Mouse (Mus musculus): ENCODE results near the gene Hip1r. TPM values are rescaled to one million over a fixed set of nuclear protein-coding genes. Genes with fewer than 3 reads are reported as not detected.
A peak's percentile ranks its signal among the peaks of the same experiment; 100 is the strongest.

The Hip1r gene
- polyA plus RNA-seq, 2 experiments, result 7.2 to 7.6 TPM

GRCm38 (mm10) chr5:123997811-123998210 lies 24.4 kb downstream of the Hip1r start:
- Histone ChIP-seq H3K4me2 (ENCODE audit: low read depth) (no peak overlapping the region), H3K4me3 (ENCODE audit: insufficient read depth in 1 of 2, low read depth in 2 of 2, low read length in 2 of 2) (no peak overlapping the region), H3K27ac (no peak overlapping the region), H3K9ac (replicated peaks) (no peak overlapping the region), H3K27me3 (ENCODE audit: control insufficient read depth, insufficient read depth, low read length) (no peaks in the 10 kb centered on the region), H3K9me3 (ENCODE audit: control insufficient read depth, low read length) (no peaks in the 10 kb centered on the region), H3K36me3 (replicated peaks; ENCODE audit: control insufficient read depth, insufficient read depth, low read depth) (no peaks in the 10 kb centered on the region), H3K4me1 (replicated peaks; ENCODE audit: control insufficient read depth in 2 of 2, insufficient read depth in 2 of 2, low read length in 1 of 2) (no peaks in the 10 kb centered on the region)
- ATAC-seq (ENCODE audit: insufficient read depth) (no peak), DNase-seq (ENCODE audit: low read depth in 3 of 3, low spot score in 3 of 3) (no peak)
- TF ChIP-seq EP300 (IDR thresholded peaks at IDR 0.05; ENCODE audit: low read depth) (no peak), CTCF (IDR thresholded peaks at IDR 0.05; ENCODE audit: low read depth) (no peak)
- 87% methylated on average over 15 of the region's 16 CpGs for WGBS (ENCODE audit: insufficient replicate concordance)

GRCm38 (mm10) chr5:123998370-123998769 lies 24.9 kb downstream of the Hip1r start:
- DNase-seq (ENCODE audit: low read depth in 3 of 3, low spot score in 3 of 3), result no peak
- H3K9me3 ChIP-seq (ENCODE audit: control insufficient read depth, low read length), result no peaks in the 10 kb centered on the region
- no peak; the same call in 1 of the 2 replicates for ATAC-seq (ENCODE audit: insufficient read depth)
- TF ChIP-seq EP300 (IDR thresholded peaks at IDR 0.05; ENCODE audit: low read depth) (0 out of 2 replicates have a peak, but pooled peaks have one; percentile 40), CTCF (IDR thresholded peaks at IDR 0.05; ENCODE audit: low read depth) (no peak)
- no peaks in the 10 kb centered on the region for H3K4me1 ChIP-seq (replicated peaks; ENCODE audit: control insufficient read depth in 2 of 2, insufficient read depth in 2 of 2, low read length in 1 of 2)
- H3K36me3 ChIP-seq (replicated peaks; ENCODE audit: control insufficient read depth, insufficient read depth, low read depth), result no peaks in the 10 kb centered on the region
- H3K27me3 ChIP-seq (ENCODE audit: control insufficient read depth, insufficient read depth, low read length), result no peaks in the 10 kb centered on the region
- no peak overlapping the region for H3K9ac ChIP-seq (replicated peaks)
- H3K4me3 ChIP-seq (ENCODE audit: insufficient read depth in 1 of 2, low read depth in 2 of 2, low read length in 2 of 2), result no peak overlapping the region
- no peak overlapping the region for H3K4me2 ChIP-seq (ENCODE audit: low read depth)
- H3K27ac ChIP-seq, result no peak overlapping the region
- WGBS (ENCODE audit: insufficient replicate concordance), result 25% methylated on average over 10 of the region's 10 CpGs

GRCm38 (mm10) chr5:124000824-124001223 lies 27.4 kb downstream of the Hip1r start:
- no peak overlapping the region for H3K27ac ChIP-seq
- 13% methylated on average over 7 of the region's 7 CpGs for WGBS (ENCODE audit: insufficient replicate concordance)
- H3K36me3 ChIP-seq (replicated peaks; ENCODE audit: control insufficient read depth, insufficient read depth, low read depth), result peaks cover 10% of the 10 kb centered on the region
- peak; percentile 42 for ATAC-seq (ENCODE audit: insufficient read depth)
- H3K27me3 ChIP-seq (ENCODE audit: control insufficient read depth, insufficient read depth, low read length), result no peaks in the 10 kb centered on the region
- peak; percentile 53 to 78 (median 62) for DNase-seq (ENCODE audit: low read depth in 3 of 3, low spot score in 3 of 3)
- H3K4me1 ChIP-seq (replicated peaks; ENCODE audit: control insufficient read depth in 2 of 2, insufficient read depth in 2 of 2, low read length in 1 of 2), result no peaks in the 10 kb centered on the region
- H3K9ac ChIP-seq (replicated peaks), result no peak overlapping the region
- peak; percentile 98 for TF ChIP-seq CTCF (IDR thresholded peaks at IDR 0.05; ENCODE audit: low read depth)
- no peak for TF ChIP-seq EP300 (IDR thresholded peaks at IDR 0.05; ENCODE audit: low read depth)
- H3K4me2 ChIP-seq (ENCODE audit: low read depth), result no peak overlapping the region
- no peak overlapping the region for H3K4me3 ChIP-seq (ENCODE audit: insufficient read depth in 1 of 2, low read depth in 2 of 2, low read length in 2 of 2)
- no peaks in the 10 kb centered on the region for H3K9me3 ChIP-seq (ENCODE audit: control insufficient read depth, low read length)

- DNase-seq (ENCODE audit: low read depth in 3 of 3, low spot score in 3 of 3), result no peak
- Histone ChIP-seq H3K27me3 (ENCODE audit: control insufficient read depth, insufficient read depth, low read length) (no peaks in the 10 kb centered on the region), H3K4me3 (ENCODE audit: insufficient read depth in 1 of 2, low read depth in 2 of 2, low read length in 2 of 2) (no peak overlapping the region), H3K36me3 (replicated peaks; ENCODE audit: control insufficient read depth, insufficient read depth, low read depth) (peaks cover 14% of the 10 kb centered on the region), H3K9me3 (ENCODE audit: control insufficient read depth, low read length) (no peaks in the 10 kb centered on the region), H3K4me1 (replicated peaks; ENCODE audit: control insufficient read depth in 2 of 2, insufficient read depth in 2 of 2, low read length in 1 of 2) (no peaks in the 10 kb centered on the region), H3K9ac (replicated peaks) (no peak overlapping the region), H3K4me2 (ENCODE audit: low read depth) (no peak overlapping the region), H3K27ac (no peak overlapping the region)
- WGBS (ENCODE audit: insufficient replicate concordance), result 41% methylated on average over 9 of the region's 9 CpGs
- TF ChIP-seq EP300 (IDR thresholded peaks at IDR 0.05; ENCODE audit: low read depth), result no peak
- TF ChIP-seq CTCF (IDR thresholded peaks at IDR 0.05; ENCODE audit: low read depth), result no peak
- no peak for ATAC-seq (ENCODE audit: insufficient read depth)
Observed at GRCm38 (mm10) chr5:124001274-124001673, 27.8 kb downstream of the Hip1r start.

GRCm38 (mm10) chr5:124002876-124003275 lies 29.4 kb downstream of the Hip1r start:
- Histone ChIP-seq H3K4me1 (replicated peaks; ENCODE audit: control insufficient read depth in 2 of 2, insufficient read depth in 2 of 2, low read length in 1 of 2) (no peaks in the 10 kb centered on the region), H3K36me3 (replicated peaks; ENCODE audit: control insufficient read depth, insufficient read depth, low read depth) (peaks cover 28% of the 10 kb centered on the region), H3K9me3 (ENCODE audit: control insufficient read depth, low read length) (no peaks in the 10 kb centered on the region), H3K4me2 (ENCODE audit: low read depth) (no peak overlapping the region), H3K9ac (replicated peaks) (no peak overlapping the region), H3K4me3 (ENCODE audit: insufficient read depth in 1 of 2, low read depth in 2 of 2, low read length in 2 of 2) (no peak overlapping the region), H3K27ac (no peak overlapping the region), H3K27me3 (ENCODE audit: control insufficient read depth, insufficient read depth, low read length) (no peaks in the 10 kb centered on the region)
- DNase-seq (ENCODE audit: low read depth in 3 of 3, low spot score in 3 of 3) (no peak), ATAC-seq (ENCODE audit: insufficient read depth) (no peak)
- TF ChIP-seq CTCF (IDR thresholded peaks at IDR 0.05; ENCODE audit: low read depth) (no peak), EP300 (IDR thresholded peaks at IDR 0.05; ENCODE audit: low read depth) (no peak)
- WGBS (ENCODE audit: insufficient replicate concordance), result 75% methylated on average over 2 of the region's 2 CpGs
